Mouse (Mus musculus) adrenal gland, adult (tissue): ENCODE results near the gene Klhl24.
"Not testable (repeated sequence)": the region's sequence is repeated elsewhere in the genome, so short reads cannot be mapped to it uniquely, and the experiment has no call there.

Experiments
- DNase-seq, 2 experiments: peaks; one replicate each; pipeline ENCODE4 v3.0.0; 2022 to 2023; ENCODE audit warnings: low spot score in 1 of 2; ENCODE audit not compliant: inconsistent age in 2 of 2

The Klhl24 gene

GRCm38 (mm10) chr16:20097069-20097710, at the start of gene Klhl24:
Gene Klhl24 (plus strand): TSS chr16:20097542.
- peak; percentile 95 to 97 for DNase-seq

- no peak for DNase-seq
Measured at GRCm38 (mm10) chr16:20052655-20053054, 44.7 kb upstream of the Klhl24 start.

- DNase-seq = no peak
Measured at GRCm38 (mm10) chr16:20072770-20073169, 24.6 kb upstream of the Klhl24 start.

GRCm38 (mm10) chr16:20076675-20077074, 20.7 kb upstream of the Klhl24 start:
- DNase-seq = no peak

DNA sequence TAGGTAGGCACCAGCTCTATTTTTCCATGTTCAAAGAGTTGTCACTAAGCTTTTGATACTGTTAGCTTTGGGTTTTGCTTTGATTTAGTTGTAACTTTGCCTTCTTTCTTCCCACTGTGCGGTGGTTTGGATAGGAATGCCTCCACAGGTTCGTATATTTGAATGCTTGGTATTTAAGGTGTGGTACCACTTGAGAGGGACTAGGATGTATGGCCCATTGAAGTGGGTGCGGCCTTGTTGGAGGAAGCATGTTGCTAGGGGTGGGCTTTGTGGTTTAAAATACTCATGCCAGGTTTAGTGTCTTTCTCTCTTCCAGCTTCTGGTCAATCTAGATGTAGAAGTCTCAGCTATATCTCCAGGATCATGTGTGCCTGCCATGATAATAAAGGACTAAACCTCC, 17.1 kb upstream of the Klhl24 start:
- no peak for DNase-seq

- no peak for DNase-seq
Measured at GRCm38 (mm10) chr16:20084623-20085022, 12.7 kb upstream of the Klhl24 start.

DNA sequence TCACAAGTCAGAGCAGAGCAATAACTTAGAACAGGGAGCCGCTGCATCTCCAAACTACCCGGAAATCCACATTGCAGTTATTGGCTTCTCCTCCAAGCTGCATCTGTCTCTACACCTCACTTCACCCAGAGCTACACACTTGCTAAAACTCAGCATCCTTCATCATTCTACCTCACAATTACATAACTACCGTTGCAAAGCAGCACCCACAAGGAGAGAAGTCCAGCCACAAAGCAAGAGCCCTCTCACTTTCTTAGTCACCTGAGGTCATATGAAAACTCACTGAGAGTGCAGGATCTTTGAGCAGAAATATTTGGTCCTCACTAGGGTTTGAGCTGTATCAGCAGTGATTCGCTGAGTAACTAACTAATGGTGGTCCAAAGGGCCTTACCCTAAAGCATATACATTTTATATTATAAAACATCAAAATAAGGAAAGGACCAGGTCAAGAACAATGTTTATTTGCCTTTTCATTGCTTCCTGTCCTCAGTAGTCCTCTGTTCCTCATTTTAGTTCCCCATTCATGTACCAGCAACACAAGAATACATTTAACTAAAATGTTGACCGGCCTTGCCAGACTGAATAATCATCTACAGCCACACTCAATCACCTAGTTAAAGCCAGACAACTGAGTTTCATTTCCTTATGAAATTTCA, 12.0 kb upstream of the Klhl24 start:
- no peak for DNase-seq

GRCm38 (mm10) chr16:20086976-20087375, 10.4 kb upstream of the Klhl24 start:
- DNase-seq = no peak

GRCm38 (mm10) chr16:20089636-20090035, 7.7 kb upstream of the Klhl24 start:
- DNase-seq = no peak

DNA sequence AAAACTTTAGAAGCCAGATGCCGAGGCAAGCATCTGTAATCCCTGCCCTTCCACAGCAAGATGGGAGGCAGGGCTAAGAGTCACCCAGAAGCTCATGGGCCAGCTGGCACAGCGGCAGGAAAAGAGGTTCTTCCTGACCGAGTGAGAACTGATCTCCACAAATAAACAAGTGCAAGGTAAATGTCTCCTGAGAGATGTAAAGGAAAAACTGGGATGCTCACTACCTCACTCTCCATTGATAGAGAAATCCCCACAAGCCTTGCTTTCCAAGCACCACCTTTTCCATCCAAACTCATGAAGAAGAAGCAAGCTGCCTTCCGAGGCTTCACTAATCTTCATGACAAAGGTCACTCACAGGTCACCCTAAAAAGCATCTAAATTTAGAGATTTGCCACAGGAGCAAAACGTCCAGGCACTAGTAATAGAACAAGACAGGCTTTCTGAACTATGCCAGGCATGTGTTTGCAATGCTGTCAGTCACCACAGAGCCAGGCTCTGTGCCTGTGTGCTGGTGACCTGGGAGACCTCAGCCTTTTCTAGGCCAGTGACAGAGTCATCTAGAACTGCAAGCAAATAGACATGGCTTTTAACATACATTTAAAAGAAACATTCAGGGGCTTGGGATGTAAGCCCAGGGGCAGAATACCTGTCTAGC, 6.3 kb upstream of the Klhl24 start:
- no peak for DNase-seq

DNA sequence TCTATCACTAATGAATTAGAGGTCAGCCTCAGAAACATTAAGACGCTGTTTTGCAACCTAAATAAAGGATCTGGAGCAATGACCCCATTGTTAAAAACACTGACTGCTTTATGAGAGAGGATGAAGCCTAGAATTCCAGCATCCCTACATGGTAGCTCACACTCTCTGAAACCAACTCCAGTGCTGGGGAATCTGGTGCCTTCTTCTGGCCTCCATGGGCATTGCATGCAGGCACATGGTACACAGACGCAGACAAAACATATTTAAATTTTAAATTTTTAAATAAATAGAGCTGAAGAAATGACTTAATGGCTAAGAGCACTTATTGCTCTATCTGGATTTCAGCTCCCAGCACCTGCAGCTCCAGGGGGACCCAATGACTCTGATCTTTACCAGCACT, 1.4 kb upstream of the Klhl24 start:
- DNase-seq = no peak

DNA sequence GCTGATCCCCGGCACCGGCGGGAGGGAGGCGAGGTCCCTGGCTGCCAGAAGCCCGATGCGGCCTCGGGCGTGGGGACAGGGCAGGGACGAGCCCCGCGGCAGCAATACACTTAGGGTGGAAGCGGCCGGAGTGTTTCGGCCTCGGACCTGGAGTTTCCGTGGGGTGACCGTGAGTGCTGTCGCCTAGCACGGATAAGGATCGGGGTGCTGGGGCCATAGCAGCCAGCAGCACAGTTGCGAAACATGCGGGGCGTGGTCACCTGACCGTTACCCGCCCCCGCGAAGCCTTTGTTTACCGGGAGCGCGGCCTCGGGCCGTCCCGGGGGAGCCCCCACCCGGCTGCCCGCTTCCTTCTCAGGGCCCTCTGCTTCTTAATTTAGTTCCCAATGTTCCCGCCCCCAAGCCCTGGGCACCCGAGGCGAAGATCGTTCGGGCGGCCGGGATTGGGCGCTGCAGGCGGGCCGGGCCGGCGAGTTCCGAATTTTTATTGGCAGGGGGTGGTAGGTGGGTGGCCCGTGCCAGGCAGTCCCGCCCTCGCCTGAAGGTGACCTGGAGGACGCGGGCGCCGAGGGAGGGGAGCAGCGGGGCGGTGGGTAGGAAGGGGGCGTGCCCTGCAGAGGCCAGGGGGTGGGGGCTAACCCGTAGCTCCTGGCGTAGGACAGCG, 501 bp downstream of the Klhl24 start:
- peak; percentile 97 to 99 for DNase-seq

GRCm38 (mm10) chr16:20098375-20098727, 1.0 kb downstream of the Klhl24 start:
- no peak for DNase-seq

DNA sequence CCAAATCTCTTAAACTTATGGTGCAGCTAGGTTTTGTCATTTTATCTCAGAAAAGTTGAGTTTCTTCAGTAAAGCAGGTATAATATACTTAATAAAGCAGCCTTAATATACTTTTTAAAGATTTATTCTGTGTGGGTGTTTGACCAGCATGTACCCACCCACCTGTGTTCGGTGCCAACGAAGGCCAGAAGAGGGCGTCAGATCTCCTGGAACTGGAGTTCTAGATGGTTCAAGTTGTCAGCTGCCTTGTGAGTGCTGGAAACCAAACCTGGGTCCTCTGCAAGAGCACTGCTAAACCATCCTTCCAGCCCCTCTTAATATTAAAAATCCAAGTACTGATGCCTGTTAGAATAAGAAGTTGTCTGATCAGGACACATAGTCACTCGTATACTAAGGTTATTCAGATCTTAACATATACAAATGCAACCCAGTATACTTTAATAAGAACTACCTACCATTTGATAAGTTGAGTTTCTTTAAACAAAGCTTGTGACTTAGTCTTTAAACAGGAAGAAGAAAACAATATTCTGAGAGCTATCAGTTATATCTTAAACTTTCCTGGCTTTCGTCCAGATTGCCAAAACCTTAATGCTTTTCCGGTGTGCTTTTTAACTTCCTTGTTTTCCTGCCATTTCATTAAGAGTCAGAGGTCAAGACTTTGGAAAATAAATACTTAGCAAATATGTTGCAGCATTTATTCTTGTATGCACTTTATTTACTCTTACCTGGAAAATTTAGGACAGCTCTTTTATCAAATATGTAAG, 1.7 kb downstream of the Klhl24 start:
- peak; percentile 39 to 63 for DNase-seq

DNA sequence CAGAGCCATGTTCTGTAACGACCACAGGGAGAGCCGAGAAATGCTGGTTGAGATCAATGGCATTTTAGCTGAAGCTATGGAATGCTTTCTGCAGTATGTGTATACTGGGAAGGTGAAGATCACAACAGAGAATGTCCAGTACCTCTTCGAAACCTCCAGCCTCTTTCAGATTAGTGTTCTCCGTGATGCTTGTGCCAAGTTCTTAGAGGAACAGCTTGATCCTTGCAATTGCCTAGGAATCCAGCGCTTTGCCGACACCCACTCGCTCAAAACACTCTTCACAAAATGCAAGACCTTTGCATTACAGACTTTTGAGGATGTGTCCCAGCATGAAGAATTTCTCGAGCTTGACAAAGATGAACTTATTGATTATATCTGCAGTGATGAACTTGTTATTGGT, 9.7 kb downstream of the Klhl24 start:
- DNase-seq = no peak

GRCm38 (mm10) chr16:20108961-20109360, 11.6 kb downstream of the Klhl24 start:
- DNase-seq = no peak

DNA sequence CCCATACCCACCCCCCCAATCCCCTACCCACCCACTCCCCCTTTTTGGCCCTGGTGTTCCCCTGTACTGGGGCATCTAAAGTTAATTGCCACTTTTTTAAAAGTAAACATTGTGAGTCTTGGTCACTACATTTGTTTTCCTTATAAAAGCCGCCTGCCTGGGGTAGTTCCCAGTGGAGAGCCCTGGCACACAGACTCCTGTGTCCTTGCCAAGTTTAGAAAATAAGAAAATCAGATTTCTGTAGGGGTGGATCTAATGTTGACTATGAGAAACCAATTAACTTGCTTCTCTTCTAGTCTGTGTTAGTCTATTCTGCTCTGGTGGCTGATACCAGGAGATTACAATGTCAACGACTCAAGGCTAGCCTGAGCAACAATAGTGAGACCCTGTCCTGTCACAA, 15.3 kb downstream of the Klhl24 start:
- no peak for DNase-seq

DNA sequence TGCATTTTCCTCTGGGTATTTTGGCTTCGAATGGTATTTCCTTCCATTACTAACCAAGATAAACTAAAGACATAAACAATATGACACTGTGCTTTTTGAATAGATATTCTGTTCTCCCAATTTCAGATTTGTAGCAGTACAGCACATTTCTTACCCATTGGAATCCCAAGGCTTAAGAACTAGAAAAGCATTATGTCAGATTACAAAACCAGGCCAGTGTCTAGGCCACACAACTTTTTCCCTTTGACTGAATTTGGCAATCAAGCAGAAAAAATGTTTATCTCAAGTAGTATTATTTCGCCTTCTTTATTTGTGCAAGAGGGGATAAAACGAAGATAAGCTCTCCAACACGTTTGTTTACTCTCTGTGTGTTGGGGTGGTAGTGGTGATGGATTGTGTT, 18.7 kb downstream of the Klhl24 start:
- DNase-seq = no peak

- DNase-seq = not testable (repeated sequence)
Measured at GRCm38 (mm10) chr16:20126319-20126883, 29.1 kb downstream of the Klhl24 start.

DNA sequence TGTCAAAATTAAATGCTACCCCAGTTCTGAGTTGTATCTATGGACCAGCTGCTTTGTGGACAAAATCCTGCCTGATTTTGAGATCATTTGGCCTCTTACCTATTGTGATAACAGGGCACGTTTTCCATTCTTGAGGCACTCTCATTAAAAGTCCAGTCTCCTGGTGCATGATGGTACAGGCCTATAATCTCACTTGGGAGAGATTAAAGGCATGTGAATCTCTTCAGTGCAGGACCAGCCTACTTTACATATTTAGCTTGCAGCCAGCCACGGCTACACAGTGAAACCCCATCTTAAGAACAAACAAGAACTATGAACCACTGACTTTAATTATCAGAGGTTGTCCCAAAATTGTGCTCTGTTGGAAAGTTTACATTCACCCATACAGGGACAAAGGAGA, 33.1 kb downstream of the Klhl24 start:
- DNase-seq = no peak
